Mouse (Mus musculus): Measurements from ENCODE around the gene Zfp989. TPM values are rescaled to one million over a fixed set of nuclear protein-coding genes. Genes with fewer than 3 reads are reported as not detected.

Gene Zfp989
- total and polyA plus RNA-seq, 2 experiments from 2014 or later = 0.06 TPM; not detected in 1

Other genes with a start within 250 kb of the Zfp989 start
- not detected in 2 replicates for gene Gm21411, start 62.4 kb upstream of the Zfp989 start, total RNA-seq (2014; rRNA removed)
- gene Gm21411, start 62.4 kb upstream of the Zfp989 start, polyA plus RNA-seq (2015; fragmentation: Nextera tagmentation; extraction: Ambion mirVana) = not detected in 2 replicates
- not detected in 2 replicates for gene Rex2, start 49.9 kb downstream of the Zfp989 start, total RNA-seq (2014; rRNA removed)
- not detected in 2 replicates for gene Rex2, start 49.9 kb downstream of the Zfp989 start, polyA plus RNA-seq (2015; fragmentation: Nextera tagmentation; extraction: Ambion mirVana)
- 3.0 TPM in 2 replicates for gene Zfp991, start 160.1 kb downstream of the Zfp989 start, total RNA-seq (2014; rRNA removed)
- gene Zfp991, start 160.1 kb downstream of the Zfp989 start, polyA plus RNA-seq (2015; fragmentation: Nextera tagmentation; extraction: Ambion mirVana) = 4.9 and 6.5 TPM in 2 replicates

Measured in hindbrain, postnatal 0 days (tissue).